Comparison of ENCODE assay signal across 11 mouse cellular contexts in genomic region chrX:52153451-52153850, GRCm38 (mm10).
DNase-seq lines count a peak whose midpoint lies in the region; ATAC-seq lines count a peak whose summit lies in the region.
"Had no signal": no experiment of that assay in that cellular context is flagged by ENCODE, and none has a peak within 500 bp of the region (broad histone marks: within the 10 kb centered on the region; RNA-seq: fewer than 3 reads in every experiment).

No protein-coding gene starts in this region.

- DNase-seq in frontal cortex, postnatal 14 days (ENCODE audit: low spot score in 2 of 2): no peak
- DNase-seq in layer of hippocampus, adult 9-11 months: peak; percentile 16
- DNase-seq in layer of hippocampus, adult 11-12 months (ENCODE audit: low spot score): no peak
- peak; percentile 73 for DNase-seq in brain, adult 2 months (ENCODE audit: low read depth, low spot score)
- DNase-seq in right cerebral cortex, postnatal 14 days: peak; percentile 16
- no peak for DNase-seq in spleen, postnatal 14 days (ENCODE audit: low spot score in 2 of 2)
- no peak for DNase-seq in heart, adult 9 months (ENCODE audit: low spot score in 2 of 2)
- DNase-seq: cerebellum, postnatal 14 days; liver, embryonic 13.5 days had no signal

- ATAC-seq in frontal cortex, adult (ENCODE audit: low TSS enrichment): peak; percentile 95
- ATAC-seq: midbrain, embryonic 15.5 days had no signal

Comparison
In these comparisons a context has a peak if more than half of its experiments do, and no peak if none do; other contexts are left out.
1. DNase-seq: peak in layer of hippocampus, adult 9-11 months (single experiment), brain, adult 2 months (single experiment) and right cerebral cortex, postnatal 14 days (single experiment); none in frontal cortex, postnatal 14 days (0 of 2), layer of hippocampus, adult 11-12 months (single experiment), spleen, postnatal 14 days (0 of 2) and heart, adult 9 months (0 of 2).